Mouse (Mus musculus) limb, embryonic 15.5 days (tissue): ENCODE results near the gene Vdr. TPM values are rescaled to one million over a fixed set of nuclear protein-coding genes. Genes with fewer than 3 reads are reported as not detected.

Experiments
- ATAC-seq: fragments of 200-750 bp; cut with Nextera tagmentation; 2 replicates; pipeline ENCODE4 v1.8.0; 2017; ENCODE audit warnings: low read depth, moderate TSS enrichment; ENCODE audit not compliant: insufficient number of reproducible peaks, low FRiP score, low TSS enrichment
- H3K27ac ChIP-seq: fragments of 300-500 bp; sonication (generic); 2 replicates; pipeline ENCODE4 v1.5.1; 2015; ENCODE audit warnings: moderate library complexity, mild to moderate bottlenecking, inconsistent platforms
- H3K27me3 ChIP-seq: fragments of 300-500 bp; sonication (generic); 2 replicates; pipeline ENCODE4 v1.6.1; 2015; ENCODE audit warnings: inconsistent platforms
- H3K36me3 ChIP-seq: fragments of 300-500 bp; sonication (generic); 2 replicates; pipeline ENCODE4 v1.6.1; 2015; ENCODE audit warnings: inconsistent platforms
- H3K4me1 ChIP-seq: fragments of 300-500 bp; sonication (generic); 2 replicates; pipeline ENCODE4 v1.6.1; 2015; ENCODE audit warnings: inconsistent platforms
- H3K4me2 ChIP-seq: fragments of 300-500 bp; sonication (generic); 2 replicates; pipeline ENCODE4 v1.6.1; 2015; ENCODE audit warnings: mild to moderate bottlenecking, inconsistent platforms
- H3K4me3 ChIP-seq: fragments of 300-500 bp; sonication (generic); 2 replicates; pipeline ENCODE4 v1.5.1; 2015; ENCODE audit warnings: mild to moderate bottlenecking, inconsistent platforms
- H3K9ac ChIP-seq: fragments of 300-500 bp; sonication (generic); 2 replicates; pipeline ENCODE4 v1.6.1; 2015; ENCODE audit warnings: inconsistent platforms
- H3K9me3 ChIP-seq: fragments of 300-500 bp; sonication (generic); 2 replicates; pipeline ENCODE4 v1.6.1; 2016; ENCODE audit warnings: inconsistent platforms
- WGBS: fragments of 180-500 bp; shearing (Covaris S2); methylation state at CpG from one replicate; pipeline ENCODE4 v1.1.7; 2015; 5-methylcytosine and 5-hydroxymethylcytosine counted together
- polyA plus RNA-seq: library from polyadenylated mRNA; unstranded; fragments of >200 nt; fragmentation: Nextera tagmentation; extraction: Ambion mirVana; gene quantifications from 2 replicates; pipeline ENCODE4 v1.2.1, GENCODE M21; 2015

The Vdr gene
- polyA plus RNA-seq, 1 experiment from 2014 or later = 3.4 TPM

DNA sequence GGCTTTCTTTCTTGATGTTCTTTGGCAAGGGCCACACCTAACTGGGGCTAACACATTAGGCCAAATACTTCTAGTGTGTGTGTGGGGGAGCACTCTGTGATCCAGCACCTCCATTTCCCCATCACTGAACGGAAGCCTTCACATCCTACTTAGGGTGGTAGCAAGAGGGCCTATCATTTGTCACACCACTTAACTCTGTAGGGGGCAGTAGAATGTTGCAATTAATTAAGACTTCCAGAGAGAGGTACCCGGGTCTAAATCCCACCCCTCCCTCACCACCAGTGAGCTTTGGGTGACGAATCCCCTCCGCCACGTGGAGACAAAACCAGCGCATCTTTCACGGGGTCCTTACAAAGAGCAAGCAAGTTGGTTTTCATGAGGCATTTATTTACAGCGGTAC is 56.4 kb downstream of the Vdr start:
- no peak overlapping the region for H3K4me3 ChIP-seq
- H3K27ac ChIP-seq = no peak overlapping the region
- H3K9me3 ChIP-seq = no peaks in the 10 kb centered on the region
- no peaks in the 10 kb centered on the region for H3K36me3 ChIP-seq
- H3K4me2 ChIP-seq = no peak overlapping the region
- no peak for ATAC-seq
- no peak overlapping the region for H3K9ac ChIP-seq
- 48% methylated on average over 8 of the region's 8 CpGs for WGBS
- H3K27me3 ChIP-seq = no peaks in the 10 kb centered on the region
- H3K4me1 ChIP-seq = 0 out of 2 replicates have a peak, but pooled peaks cover 5% of the 10 kb centered on the region

DNA sequence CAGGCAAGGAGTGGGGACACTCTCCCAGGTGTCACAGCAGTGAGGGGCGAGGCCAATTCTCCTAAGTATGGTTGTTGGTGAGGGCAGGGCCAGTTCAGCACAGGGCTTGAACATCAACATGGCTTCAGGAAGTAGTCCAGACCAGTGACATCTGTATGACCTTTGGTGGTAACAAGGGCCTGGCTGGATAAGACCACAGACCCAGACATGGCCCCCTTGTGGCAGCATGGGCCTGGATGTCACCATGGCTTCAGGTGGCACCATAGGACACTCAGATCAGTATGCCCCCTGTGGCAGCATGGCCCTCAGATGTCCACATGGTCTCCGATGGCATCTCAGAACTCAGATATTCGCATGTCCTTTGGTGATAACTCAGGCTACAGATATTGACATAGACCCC is 58.1 kb downstream of the Vdr start:
- Histone ChIP-seq H3K9ac (no peak overlapping the region), H3K4me1 (0 out of 2 replicates have a peak, but pooled peaks cover 6% of the 10 kb centered on the region), H3K27me3 (no peaks in the 10 kb centered on the region), H3K9me3 (no peaks in the 10 kb centered on the region), H3K36me3 (no peaks in the 10 kb centered on the region), H3K27ac (no peak overlapping the region), H3K4me3 (no peak overlapping the region), H3K4me2 (no peak overlapping the region)
- no peak for ATAC-seq
- 92% methylated on average over 3 of the region's 3 CpGs for WGBS

- Histone ChIP-seq H3K4me2 (no peak overlapping the region), H3K9ac (no peak overlapping the region), H3K4me1 (0 out of 2 replicates have a peak, but pooled peaks cover 6% of the 10 kb centered on the region), H3K4me3 (no peak overlapping the region), H3K9me3 (no peaks in the 10 kb centered on the region), H3K27me3 (no peaks in the 10 kb centered on the region), H3K27ac (no peak overlapping the region), H3K36me3 (no peaks in the 10 kb centered on the region)
- no peak for ATAC-seq
- WGBS = 84% methylated on average over 5 of the region's 5 CpGs
Observed at GRCm38 (mm10) chr15:97851011-97851410, 59.4 kb downstream of the Vdr start.

DNA sequence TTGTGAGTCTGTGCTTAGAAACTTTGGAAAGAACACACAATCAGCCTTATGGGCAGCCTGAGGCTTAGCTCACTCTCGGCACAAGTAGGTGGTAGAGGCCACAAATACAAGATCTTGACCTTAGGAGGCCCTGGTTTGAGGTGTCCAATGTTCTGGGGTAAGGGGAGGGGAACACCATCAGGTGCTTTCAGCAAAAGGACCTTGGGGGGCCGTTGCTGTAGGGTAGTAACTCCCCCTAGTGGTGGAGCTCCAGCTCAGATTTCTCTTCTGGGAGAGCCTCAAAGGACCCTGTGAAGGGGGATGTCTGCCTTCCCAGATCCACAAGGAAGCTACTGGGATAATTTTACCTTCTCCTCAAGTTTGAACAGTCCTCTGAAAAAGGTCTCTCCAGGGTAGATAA is 60.0 kb downstream of the Vdr start:
- H3K27ac ChIP-seq = no peak overlapping the region
- WGBS = 23% methylated on average over 2 of the region's 2 CpGs
- ATAC-seq = no peak

DNA sequence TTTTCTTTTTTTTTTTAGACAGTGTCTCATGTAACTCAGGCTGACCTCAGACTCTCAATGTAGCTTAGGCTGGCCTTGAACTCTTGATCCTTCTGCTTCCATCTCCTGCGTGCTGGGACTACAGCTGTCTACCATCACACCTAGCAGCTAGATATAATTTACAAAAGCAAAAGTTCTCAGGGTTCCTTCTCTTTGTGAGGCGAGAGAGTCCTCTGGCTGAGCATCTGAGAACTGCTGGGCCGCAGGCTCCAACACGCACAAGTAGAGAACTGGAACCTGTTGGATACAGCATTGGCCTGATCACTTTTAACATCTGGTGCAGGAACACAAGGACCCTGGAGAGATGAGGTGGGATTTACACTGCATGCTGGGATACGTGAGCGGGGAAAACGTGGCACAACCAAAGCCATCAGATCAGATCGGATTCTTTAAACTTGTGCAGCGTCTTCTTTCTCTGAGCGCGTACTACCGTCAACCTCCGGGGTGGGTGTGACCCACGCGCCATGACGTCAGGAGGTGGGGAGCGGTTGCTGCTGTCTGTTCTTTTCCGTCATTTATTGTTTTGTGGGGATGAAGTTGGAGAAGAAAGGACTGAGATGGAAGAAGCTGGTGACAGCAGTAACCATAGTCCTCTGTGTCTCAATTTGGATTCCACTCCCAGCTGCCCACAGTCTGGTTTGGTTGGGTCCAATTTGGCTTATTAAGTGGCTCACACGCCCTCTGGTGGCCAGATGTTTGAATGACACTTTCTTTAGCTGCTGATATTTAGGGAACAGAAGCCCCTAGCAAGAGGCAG is 61.1 kb downstream of the Vdr start:
- Histone ChIP-seq H3K4me1 (0 out of 2 replicates have a peak, but pooled peaks cover 6% of the 10 kb centered on the region), H3K4me2 (peak overlapping the region; percentile 60), H3K27me3 (no peaks in the 10 kb centered on the region), H3K27ac (peak overlapping the region; percentile 72), H3K36me3 (no peaks in the 10 kb centered on the region), H3K9ac (peak overlapping the region; percentile 44; the same call in 1 of the 2 replicates), H3K9me3 (no peaks in the 10 kb centered on the region), H3K4me3 (peak overlapping the region; percentile 38)
- WGBS = 5% methylated on average over 19 of the region's 19 CpGs
- peak; percentile 46 for ATAC-seq

More for the DNA sequence above, 60.0 kb downstream of the Vdr start:
- H3K27me3 ChIP-seq = no peaks in the 10 kb centered on the region
- H3K36me3 ChIP-seq = no peaks in the 10 kb centered on the region
- no peak overlapping the region for H3K4me2 ChIP-seq
- no peak overlapping the region for H3K9ac ChIP-seq
- H3K4me3 ChIP-seq = no peak overlapping the region
- H3K9me3 ChIP-seq = no peaks in the 10 kb centered on the region
- 0 out of 2 replicates have a peak, but pooled peaks cover 6% of the 10 kb centered on the region for H3K4me1 ChIP-seq

DNA sequence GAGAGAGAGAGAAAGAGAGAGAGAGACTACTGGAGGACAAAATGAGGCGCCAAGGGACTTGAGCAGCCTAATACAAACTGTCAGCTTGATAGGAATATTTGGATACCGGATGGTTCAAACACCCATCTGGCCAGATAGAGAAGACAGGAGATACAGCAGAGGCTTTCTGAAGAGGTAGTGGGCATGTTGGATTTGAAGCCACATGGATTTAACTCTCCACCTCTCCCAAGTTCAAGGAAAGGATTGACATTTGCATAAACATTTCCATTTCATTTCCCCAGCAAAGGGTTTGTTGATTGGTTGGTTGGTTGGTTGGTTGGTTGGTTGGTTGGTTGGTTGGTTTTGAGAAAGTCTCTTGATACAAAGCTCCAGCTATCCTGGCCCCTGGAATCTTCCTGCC is 62.6 kb downstream of the Vdr start:
- Histone ChIP-seq H3K4me2 (no peak overlapping the region), H3K27ac (no peak overlapping the region)
- WGBS = 96% methylated on average over 2 of the region's 2 CpGs

DNA sequence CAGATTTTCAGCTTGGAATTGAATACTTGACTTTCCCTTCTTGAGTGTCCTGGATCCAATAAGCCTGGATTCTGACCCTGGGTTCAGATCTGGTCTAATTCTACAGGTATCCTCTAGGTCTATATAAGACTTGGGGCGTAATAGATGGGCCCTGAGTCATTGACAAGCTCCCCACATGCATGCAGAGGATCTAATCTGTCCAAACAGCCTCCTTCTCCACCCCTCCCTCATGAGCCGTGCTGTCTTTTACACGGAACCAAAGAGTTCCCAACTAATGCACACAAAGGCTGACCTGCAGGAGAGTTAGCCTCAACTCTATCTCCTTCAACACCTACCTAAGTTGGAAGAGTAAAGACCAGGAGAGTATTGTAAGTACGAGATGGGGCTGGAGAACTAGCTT is 63.1 kb downstream of the Vdr start:
- 83% methylated on average over 4 of the region's 4 CpGs for WGBS
- no peaks in the 10 kb centered on the region for H3K9me3 ChIP-seq
- H3K27ac ChIP-seq = no peak overlapping the region
- no peaks in the 10 kb centered on the region for H3K27me3 ChIP-seq
- no peaks in the 10 kb centered on the region for H3K36me3 ChIP-seq
- no peak overlapping the region for H3K9ac ChIP-seq
- 0 out of 2 replicates have a peak, but pooled peaks cover 6% of the 10 kb centered on the region for H3K4me1 ChIP-seq
- H3K4me2 ChIP-seq = no peak overlapping the region
- no peak overlapping the region for H3K4me3 ChIP-seq
- no peak for ATAC-seq

More for the DNA sequence above, 62.6 kb downstream of the Vdr start:
- no peak overlapping the region for H3K4me3 ChIP-seq
- no peak overlapping the region for H3K9ac ChIP-seq
- H3K9me3 ChIP-seq = no peaks in the 10 kb centered on the region
- 0 out of 2 replicates have a peak, but pooled peaks cover 6% of the 10 kb centered on the region for H3K4me1 ChIP-seq
- no peak for ATAC-seq
- H3K27me3 ChIP-seq = no peaks in the 10 kb centered on the region
- no peaks in the 10 kb centered on the region for H3K36me3 ChIP-seq

DNA sequence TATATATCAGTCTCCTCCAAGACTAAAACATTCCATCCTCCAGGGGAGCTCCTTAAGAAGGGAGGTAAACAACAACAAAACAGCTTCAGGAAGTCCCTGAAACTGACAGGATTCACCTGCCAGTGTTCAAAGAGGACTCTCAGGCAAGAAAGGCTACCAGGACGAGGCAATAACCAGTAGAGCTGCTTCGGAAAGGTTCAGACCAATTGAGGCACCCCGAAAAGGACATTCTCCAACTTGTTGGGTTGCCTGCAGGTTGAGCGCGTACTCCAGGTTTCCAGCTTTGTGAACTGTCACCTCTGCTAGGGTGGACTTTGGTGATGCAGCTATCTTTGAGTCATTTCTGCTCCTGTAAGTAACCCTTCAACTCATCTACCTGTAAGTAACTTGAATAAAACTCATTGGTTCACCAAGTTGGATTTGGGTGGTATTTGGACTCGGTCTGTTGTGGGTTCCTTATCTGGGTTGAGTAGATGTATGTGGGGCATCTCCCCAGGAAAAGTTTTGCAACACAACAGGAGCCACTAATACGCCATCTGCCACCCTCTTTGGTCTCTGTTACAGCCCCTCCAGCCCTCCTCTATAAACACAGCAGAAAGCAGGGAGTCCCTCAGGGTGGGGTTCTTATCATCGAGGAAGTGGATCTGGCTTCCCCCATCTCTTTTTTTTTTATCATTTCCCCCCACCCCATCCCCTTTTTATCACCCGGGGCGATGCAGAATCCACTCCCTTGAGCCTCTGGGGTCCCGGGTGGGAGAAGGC is 64.1 kb downstream of the Vdr start:
- 88% methylated on average over 11 of the region's 11 CpGs for WGBS
- H3K9ac ChIP-seq = no peak overlapping the region
- H3K9me3 ChIP-seq = no peaks in the 10 kb centered on the region
- 0 out of 2 replicates have a peak, but pooled peaks cover 6% of the 10 kb centered on the region for H3K4me1 ChIP-seq
- H3K27ac ChIP-seq = no peak overlapping the region
- no peak overlapping the region for H3K4me3 ChIP-seq
- no peak overlapping the region for H3K4me2 ChIP-seq
- H3K36me3 ChIP-seq = no peaks in the 10 kb centered on the region
- no peaks in the 10 kb centered on the region for H3K27me3 ChIP-seq
- no peak for ATAC-seq

- ATAC-seq = no peak
- H3K36me3 ChIP-seq = no peaks in the 10 kb centered on the region
- H3K4me1 ChIP-seq = peaks cover 19% of the 10 kb centered on the region
- 68% methylated on average over 19 of the region's 19 CpGs for WGBS
- no peaks in the 10 kb centered on the region for H3K9me3 ChIP-seq
- no peak within 1 kb of the TSS for H3K27ac ChIP-seq
- H3K27me3 ChIP-seq = no peaks in the 10 kb centered on the region
- H3K4me3 ChIP-seq = no peak within 1 kb of the TSS
- no peak within 1 kb of the TSS for H3K4me2 ChIP-seq
- H3K9ac ChIP-seq = no peak within 1 kb of the TSS
Observed at GRCm38 (mm10) chr15:97844037-97845034, 66.1 kb downstream of the Vdr start, which contains the start of gene Hdac7. Gene Hdac7 (minus strand): TSS chr15:97844502.

DNA sequence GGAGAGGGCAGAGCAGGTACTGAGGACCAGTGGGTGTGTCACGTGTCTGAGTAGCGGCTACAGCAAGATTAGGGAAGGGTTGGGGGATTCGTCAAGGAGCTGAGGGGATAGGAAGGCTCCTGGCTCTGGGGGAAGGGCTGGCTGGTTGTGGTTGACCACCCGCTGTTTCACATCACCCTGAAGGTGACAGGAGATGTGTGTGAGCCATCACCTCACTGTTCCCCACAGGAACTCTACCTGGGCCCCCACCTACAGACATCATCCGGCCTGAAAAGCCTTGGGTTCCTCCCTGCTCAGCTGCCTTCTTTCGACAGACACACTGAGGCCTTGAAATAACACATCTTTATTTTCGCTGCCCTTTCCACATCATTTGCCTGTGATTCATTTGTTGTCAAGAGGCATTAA is 67.2 kb downstream of the Vdr start:
- H3K4me3 ChIP-seq = no peak overlapping the region
- H3K9ac ChIP-seq = no peak overlapping the region
- no peaks in the 10 kb centered on the region for H3K9me3 ChIP-seq
- no peak overlapping the region for H3K4me2 ChIP-seq
- ATAC-seq = no peak
- H3K27ac ChIP-seq = no peak overlapping the region
- no peaks in the 10 kb centered on the region for H3K36me3 ChIP-seq
- no peaks in the 10 kb centered on the region for H3K27me3 ChIP-seq
- WGBS = 76% methylated on average over 7 of the region's 7 CpGs
- H3K4me1 ChIP-seq = peaks cover 23% of the 10 kb centered on the region

GRCm38 (mm10) chr15:97842058-97842457 is 68.4 kb downstream of the Vdr start:
- Histone ChIP-seq H3K4me1 (peaks cover 35% of the 10 kb centered on the region), H3K27ac (no peak overlapping the region), H3K4me2 (no peak overlapping the region), H3K9ac (no peak overlapping the region), H3K36me3 (no peaks in the 10 kb centered on the region), H3K9me3 (no peaks in the 10 kb centered on the region), H3K27me3 (no peaks in the 10 kb centered on the region), H3K4me3 (no peak overlapping the region)
- no peak for ATAC-seq
- 80% methylated on average over 6 of the region's 6 CpGs for WGBS
